Mouse (Mus musculus): ENCODE measurements around the gene Zc3hav1.

DNA sequence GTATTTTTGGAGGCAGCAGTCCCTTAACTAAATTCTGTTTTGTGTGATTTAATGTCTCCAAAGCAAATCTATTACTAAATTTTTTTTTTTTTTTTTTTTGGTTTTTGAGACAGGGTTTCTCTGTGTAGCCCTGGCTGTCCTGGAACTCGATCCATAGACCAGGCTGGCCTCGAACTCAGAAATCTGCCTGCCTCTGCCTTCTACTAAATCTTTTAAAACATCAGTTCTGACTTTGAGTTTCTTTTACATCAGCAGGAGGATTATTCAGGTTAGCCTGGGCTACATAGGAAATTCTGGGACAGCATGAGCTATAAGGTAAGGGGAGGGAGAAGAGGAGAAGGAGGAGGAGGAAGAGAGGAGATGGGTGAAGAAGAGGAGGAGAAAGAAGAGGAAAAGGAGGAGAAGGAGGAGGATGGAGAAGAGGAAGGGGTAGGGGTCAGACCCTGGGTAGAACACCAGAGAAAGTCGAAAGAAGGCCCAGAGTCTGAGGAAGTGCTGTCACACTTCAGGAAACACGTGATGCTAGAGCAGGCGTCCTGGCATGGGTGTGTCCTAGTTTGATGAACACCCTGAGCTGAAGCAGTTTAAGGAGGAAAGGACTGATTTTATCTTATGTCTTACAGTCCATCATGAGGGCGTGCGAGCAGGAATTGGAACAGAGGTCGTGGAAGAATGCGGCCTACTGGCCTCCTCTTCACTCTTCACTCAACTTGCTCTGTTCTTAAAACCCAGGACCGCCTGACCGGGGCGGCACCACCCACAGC lies 5.5 kb upstream of the Zc3hav1 start:
- TF ChIP-seq HCFC1 (IDR thresholded peaks at IDR 0.05; ENCODE audit: borderline replicate concordance, insufficient read depth, low read length) (no peak), ZC3H11A (IDR thresholded peaks at IDR 0.05; ENCODE audit: borderline replicate concordance, low read depth, low read length) (no peak), MAFK (IDR thresholded peaks at IDR 0.05; ENCODE audit: insufficient read depth, low read depth, low read length) (no peak), ZNF384 (IDR thresholded peaks at IDR 0.05; ENCODE audit: low read depth, low read length) (no peak), CHD2 (IDR thresholded peaks at IDR 0.05; ENCODE audit: low read depth, low read length) (no peak)
